Mouse (Mus musculus): ENCODE data around the gene Pfn1.

The Pfn1 gene

GRCm38 (mm10) chr11:70638293-70638692 lies 16.2 kb downstream of the Pfn1 start:
- in situ Hi-C loops (cut with MseI, MboI) = no loop called here

- in situ Hi-C loops (cut with MseI, MboI) = no loop called here
Observed at GRCm38 (mm10) chr11:70637764-70638163, 16.7 kb downstream of the Pfn1 start.

- in situ Hi-C loops (cut with MseI, MboI) = no loop called here
Observed at GRCm38 (mm10) chr11:70635601-70636000, 18.8 kb downstream of the Pfn1 start.

- in situ Hi-C loops (cut with MseI, MboI) = no loop called here
Observed at GRCm38 (mm10) chr11:70630129-70630528, 24.3 kb downstream of the Pfn1 start.

GRCm38 (mm10) chr11:70629557-70629956 lies 24.9 kb downstream of the Pfn1 start:
- in situ Hi-C loops (cut with MseI, MboI) = loop anchor here in 1 of 2 experiments (5.0 to 10.0 kb wide), 2 partner anchors 115 to 128 kb away; partner anchors contain the start of genes Gltpd2 and Vmo1

GRCm38 (mm10) chr11:70628431-70628830 lies 26.0 kb downstream of the Pfn1 start:
- in situ Hi-C loops (cut with MseI, MboI) = loop anchor here in 1 of 2 experiments (5.0 to 10.0 kb wide), 2 partner anchors 114 to 129 kb away; partner anchors contain the start of genes Gltpd2 and Vmo1

- in situ Hi-C loops (cut with MseI, MboI) = loop anchor here in 1 of 2 experiments (5.0 to 10.0 kb wide), 2 partner anchors 112 to 130 kb away; partner anchors contain the start of genes Gltpd2 and Vmo1
Observed at GRCm38 (mm10) chr11:70626877-70627276, 27.6 kb downstream of the Pfn1 start.

- in situ Hi-C loops (cut with MseI, MboI) = loop anchor here in 1 of 2 experiments (5.0 to 10.0 kb wide), 2 partner anchors 111 to 132 kb away; partner anchors contain the start of genes Gltpd2 and Vmo1
Observed at GRCm38 (mm10) chr11:70625473-70625872, 29.0 kb downstream of the Pfn1 start.

GRCm38 (mm10) chr11:70623053-70623742 lies 31.2 kb downstream of the Pfn1 start:
- in situ Hi-C loops (cut with MseI, MboI) = loop anchor here in 1 of 2 experiments (10.0 kb wide), 1 partner anchor 108 kb away; the partner anchor contains the start of genes Gltpd2 and Vmo1

- in situ Hi-C loops (cut with MseI, MboI) = loop anchor here in 1 of 2 experiments (10.0 kb wide), 1 partner anchor 107 kb away; the partner anchor contains the start of genes Gltpd2 and Vmo1
Observed at GRCm38 (mm10) chr11:70621972-70622814, 32.3 kb downstream of the Pfn1 start.

GRCm38 (mm10) chr11:70619101-70619500 lies 35.3 kb downstream of the Pfn1 start, which contains the start of gene Chrne:
Chrne (minus strand) TSS chr11:70619216.
- in situ Hi-C loops (cut with MseI, MboI) = loop anchor here in 1 of 2 experiments (10.0 kb wide), 1 partner anchor 204 kb away; the partner anchor contains the start of gene Pelp1

GRCm38 (mm10) chr11:70615516-70616093 lies 38.8 kb downstream of the Pfn1 start, which contains the start of gene 4930544D05Rik:
4930544D05Rik (plus strand) TSS chr11:70615848.
- in situ Hi-C loops (cut with MseI, MboI) = loop anchor here in 1 of 2 experiments (10.0 kb wide), 1 partner anchor 201 kb away; the partner anchor contains the start of gene Pelp1

- in situ Hi-C loops (cut with MseI, MboI) = loop anchor here in 1 of 2 experiments (10.0 kb wide), 1 partner anchor 200 kb away; the partner anchor contains the start of gene Pelp1
Observed at GRCm38 (mm10) chr11:70615074-70615473, 39.4 kb downstream of the Pfn1 start.

GRCm38 (mm10) chr11:70612505-70612904 lies 41.9 kb downstream of the Pfn1 start:
- in situ Hi-C loops (cut with MseI, MboI) = loop anchor here in 1 of 2 experiments (10.0 kb wide), 1 partner anchor 198 kb away; the partner anchor contains the start of gene Pelp1

GRCm38 (mm10) chr11:70610752-70611151 lies 43.7 kb downstream of the Pfn1 start:
- in situ Hi-C loops (cut with MseI, MboI) = loop anchor here in 1 of 2 experiments (10.0 kb wide), 1 partner anchor 196 kb away; the partner anchor contains the start of gene Pelp1

GRCm38 (mm10) chr11:70608381-70609066 lies 45.9 kb downstream of the Pfn1 start:
- in situ Hi-C loops (cut with MseI, MboI) = no loop called here

GRCm38 (mm10) chr11:70607611-70608010 lies 46.8 kb downstream of the Pfn1 start:
- in situ Hi-C loops (cut with MseI, MboI) = no loop called here

- in situ Hi-C loops (cut with MseI, MboI) = no loop called here
Observed at GRCm38 (mm10) chr11:70606717-70607116, 47.7 kb downstream of the Pfn1 start.

- in situ Hi-C loops (cut with MseI, MboI) = no loop called here
Observed at GRCm38 (mm10) chr11:70605024-70605566, 49.3 kb downstream of the Pfn1 start.

Data from mouse trophoblast stem cell (cell line).